ENCODE assay signal across 7 mouse cellular contexts in the genomic region with DNA sequence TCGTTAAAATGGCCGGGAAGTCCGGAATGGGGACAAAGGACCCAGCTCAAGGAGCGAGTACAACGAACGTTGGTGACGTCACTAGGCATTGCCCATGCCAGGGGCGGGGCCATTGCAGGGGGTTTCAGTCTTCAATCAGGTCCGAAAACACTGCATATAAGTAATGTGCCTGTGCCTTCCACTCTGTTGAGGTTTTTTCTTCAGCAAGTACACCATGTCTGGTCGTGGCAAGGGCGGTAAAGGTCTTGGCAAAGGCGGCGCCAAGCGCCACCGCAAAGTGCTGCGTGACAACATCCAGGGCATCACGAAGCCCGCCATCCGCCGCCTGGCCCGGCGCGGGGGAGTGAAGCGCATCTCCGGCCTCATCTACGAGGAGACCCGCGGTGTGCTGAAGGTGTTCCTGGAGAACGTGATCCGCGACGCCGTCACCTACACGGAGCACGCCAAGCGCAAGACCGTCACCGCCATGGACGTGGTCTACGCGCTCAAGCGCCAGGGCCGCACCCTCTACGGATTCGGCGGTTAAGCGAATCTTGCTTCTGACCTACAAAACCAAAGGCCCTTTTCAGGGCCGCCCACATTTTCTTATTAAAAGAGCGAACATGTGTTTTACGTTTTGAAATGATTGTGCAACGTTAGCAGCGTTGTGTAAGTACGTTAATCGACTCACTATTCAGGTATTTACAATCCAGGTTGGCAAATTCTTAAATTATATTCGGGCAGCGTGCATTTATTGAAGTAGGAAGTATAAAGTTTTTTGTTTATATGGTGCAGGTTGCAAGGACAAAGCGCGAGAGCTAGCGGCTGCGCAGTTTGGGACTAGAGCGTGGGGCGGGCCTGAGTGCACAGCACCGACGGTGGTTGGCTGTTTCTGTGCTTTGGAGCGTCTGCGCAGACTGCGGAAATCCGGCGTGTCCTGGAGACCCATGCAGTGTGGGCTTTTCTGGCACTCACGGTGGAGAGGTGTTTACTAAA. TPM values are rescaled to one million over a fixed set of nuclear protein-coding genes. Genes with fewer than 3 reads are reported as not detected.
A peak's percentile ranks its signal among the peaks of the same experiment; 100 is the strongest.
DNase-seq lines count a peak whose midpoint lies in the region; ATAC-seq lines count a peak whose summit lies in the region.

A gene (plus strand): TSS at position 150 of the 975 bp plus-strand sequence.

- H3K9me3 ChIP-seq in embryonic facial prominence, embryonic 10.5 days: no peaks in the 10 kb centered on the region
- H3K9me3 ChIP-seq in limb, embryonic 10.5 days (replicated peaks): no peaks in the 10 kb centered on the region
- no peaks in the 10 kb centered on the region for H3K9me3 ChIP-seq in midbrain, embryonic 13.5 days

- H3K4me1 ChIP-seq in embryonic facial prominence, embryonic 10.5 days: peaks cover 31% of the 10 kb centered on the region
- peaks cover 27% of the 10 kb centered on the region for H3K4me1 ChIP-seq in limb, embryonic 10.5 days
- H3K4me1 ChIP-seq in midbrain, embryonic 13.5 days (replicated peaks): peaks cover 45% of the 10 kb centered on the region

- peak within 1 kb of the TSS; percentile 76 for H3K4me2 ChIP-seq in midbrain, embryonic 13.5 days (replicated peaks)

- peak within 1 kb of the TSS; percentile 60 for H3K4me3 ChIP-seq in embryonic facial prominence, embryonic 10.5 days
- peak within 1 kb of the TSS; percentile 63 for H3K4me3 ChIP-seq in limb, embryonic 10.5 days
- H3K4me3 ChIP-seq in midbrain, embryonic 13.5 days (replicated peaks): peak within 1 kb of the TSS; percentile 55

- under 1% methylated on average over 67 of the region's 70 CpGs for WGBS in embryonic facial prominence, embryonic 10.5 days
- under 1% methylated on average over 66 of the region's 70 CpGs for WGBS in limb, embryonic 10.5 days
- WGBS in midbrain, embryonic 13.5 days: under 1% methylated on average over 56 of the region's 70 CpGs

- peak within 1 kb of the TSS; percentile 80 for H3K9ac ChIP-seq in midbrain, embryonic 13.5 days (replicated peaks)

- ATAC-seq in granulocyte monocyte progenitor cell, adult 5-6 weeks (replicated peaks; ENCODE audit: poor library complexity, severe bottlenecking): peak; percentile 62
- ATAC-seq in midbrain, embryonic 13.5 days: peak; percentile 89

- no peaks in the 10 kb centered on the region for H3K36me3 ChIP-seq in embryonic facial prominence, embryonic 10.5 days (replicated peaks)
- H3K36me3 ChIP-seq in limb, embryonic 10.5 days: no peaks in the 10 kb centered on the region
- no peaks in the 10 kb centered on the region for H3K36me3 ChIP-seq in midbrain, embryonic 13.5 days

- H3K27ac ChIP-seq in embryonic facial prominence, embryonic 10.5 days (replicated peaks): peak within 1 kb of the TSS; percentile 94
- H3K27ac ChIP-seq in limb, embryonic 10.5 days: peak within 1 kb of the TSS; percentile 97
- H3K27ac ChIP-seq in midbrain, embryonic 13.5 days: peak within 1 kb of the TSS; percentile 98

- no peaks in the 10 kb centered on the region for H3K27me3 ChIP-seq in embryonic facial prominence, embryonic 10.5 days (replicated peaks; ENCODE audit: low read depth, poor library complexity, severe bottlenecking)
- H3K27me3 ChIP-seq in limb, embryonic 10.5 days (ENCODE audit: low read depth, poor library complexity, severe bottlenecking): no peaks in the 10 kb centered on the region
- no peaks in the 10 kb centered on the region for H3K27me3 ChIP-seq in midbrain, embryonic 13.5 days

- DNase-seq in adrenal gland, postnatal 10 days: peak; percentile 97
- peak; percentile 95 for DNase-seq in embryonic facial prominence, embryonic 10.5 days (ENCODE audit: low spot score)
- DNase-seq in kidney, adult 11 months: peak; percentile 96
- peak; percentile 97 for DNase-seq in limb, embryonic 10.5 days (ENCODE audit: low spot score)
- DNase-seq in spleen, adult 12 weeks (ENCODE audit: low spot score): peak; percentile 99

RNA-seq across cellular contexts. Expression of the gene that starts here (rescaled TPM):
- total RNA-seq in adrenal gland, postnatal 10 days (2021): 1,000 to 10,000 TPM in 1 of 2 experiments, 100 to 1,000 TPM in 1; 930 to 1,063 TPM
- 2.7 and 3.0 TPM in 2 replicates for polyA plus RNA-seq in embryonic facial prominence, embryonic 10.5 days (2016; fragmentation: Nextera tagmentation; extraction: Ambion mirVana)
- 19.7 and 101 TPM in 2 replicates for total RNA-seq in granulocyte monocyte progenitor cell, adult 5-6 weeks (2014; fragmentation: Nextera tagmentation)
- 1,184 and 1,507 TPM in 2 replicates for total RNA-seq in granulocyte monocyte progenitor cell, adult 5-6 weeks (2017)
- 2.4 and 4.5 TPM in 2 replicates for polyA plus RNA-seq in limb, embryonic 10.5 days (2016; fragmentation: Nextera tagmentation; extraction: Ambion mirVana)
- polyA plus RNA-seq in midbrain, embryonic 13.5 days (2015; fragmentation: Nextera tagmentation; extraction: Ambion mirVana): 6.4 and 7.4 TPM in 2 replicates

Comparison
In these comparisons a context has a peak if more than half of its experiments do, and no peak if none do; other contexts are left out.
1. Peak in every context shown above with its lines: DNase-seq, ATAC-seq, H3K4me3 ChIP-seq and H3K27ac ChIP-seq.